Mouse (Mus musculus): Measurements from ENCODE around the gene Bbs10.

The Bbs10 gene

DNA sequence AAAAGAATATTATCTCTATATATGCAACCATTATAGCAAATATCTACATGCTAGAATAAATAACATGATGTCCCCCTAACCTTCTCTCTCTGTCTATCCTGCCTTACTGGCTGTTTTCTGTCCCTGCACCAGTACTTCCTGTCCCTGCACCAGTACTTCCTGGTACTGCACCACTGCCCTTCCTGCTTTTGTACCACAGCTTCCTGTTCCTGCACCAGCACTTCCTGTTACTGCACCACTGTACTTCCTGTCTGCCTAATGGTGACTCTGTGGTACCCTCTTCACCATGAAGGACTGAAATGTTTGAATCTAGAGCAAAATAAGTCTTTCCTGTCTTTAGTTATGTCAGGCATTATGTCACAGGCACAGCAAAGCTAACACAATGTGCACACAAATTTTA lies 22.1 kb downstream of the Bbs10 start:
- no peak for DNase-seq (ENCODE audit: low spot score)

GRCm38 (mm10) chr10:111327957-111328356 lies 29.5 kb downstream of the Bbs10 start:
- no peak for DNase-seq (ENCODE audit: low spot score)

- no peak for DNase-seq (ENCODE audit: low spot score)
Measured at GRCm38 (mm10) chr10:111329326-111329725, 30.8 kb downstream of the Bbs10 start.

- DNase-seq (ENCODE audit: low spot score), result no peak
Measured at GRCm38 (mm10) chr10:111334902-111335301, 36.4 kb downstream of the Bbs10 start.

DNA sequence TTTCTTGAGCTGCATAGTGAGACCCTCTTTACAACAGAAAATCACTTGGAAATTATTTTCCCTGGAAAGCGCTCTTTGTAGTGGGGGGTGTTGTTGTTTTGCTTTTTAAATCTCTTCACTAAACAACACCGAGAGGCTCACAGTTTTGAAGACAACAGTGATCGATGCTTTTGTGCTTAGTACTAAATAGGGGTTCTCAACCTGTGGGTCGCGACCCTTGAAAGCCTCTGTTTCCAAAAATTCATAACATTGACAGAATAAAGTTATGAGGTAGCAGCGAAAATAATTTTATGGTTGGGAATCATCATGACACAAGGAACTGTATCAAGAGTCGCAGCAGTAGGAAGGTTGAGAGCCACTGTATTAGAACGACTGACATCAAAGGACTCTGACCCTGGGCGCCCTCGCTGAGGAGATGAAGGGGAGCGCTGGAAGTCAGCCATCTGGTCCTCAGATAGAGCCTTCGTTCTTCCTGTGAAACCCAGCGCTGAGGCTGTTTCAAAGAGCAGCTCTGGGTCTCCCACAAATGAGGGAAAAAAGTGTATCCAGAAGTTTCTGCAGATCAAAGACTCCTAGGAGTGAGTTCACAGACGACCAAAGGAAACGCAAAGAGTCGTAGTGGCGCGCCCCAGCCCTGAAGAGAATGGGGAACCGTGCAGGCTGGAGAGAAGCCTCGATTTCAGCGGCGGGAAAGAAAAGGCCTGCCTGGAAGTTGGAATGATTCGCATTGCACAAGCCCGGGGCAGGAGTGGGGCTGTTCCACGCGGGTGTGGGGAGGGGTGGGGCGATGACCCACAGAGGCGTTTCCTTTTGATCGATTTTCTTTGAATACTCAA lies 37.3 kb downstream of the Bbs10 start:
- no peak for DNase-seq (ENCODE audit: low spot score)

DNA sequence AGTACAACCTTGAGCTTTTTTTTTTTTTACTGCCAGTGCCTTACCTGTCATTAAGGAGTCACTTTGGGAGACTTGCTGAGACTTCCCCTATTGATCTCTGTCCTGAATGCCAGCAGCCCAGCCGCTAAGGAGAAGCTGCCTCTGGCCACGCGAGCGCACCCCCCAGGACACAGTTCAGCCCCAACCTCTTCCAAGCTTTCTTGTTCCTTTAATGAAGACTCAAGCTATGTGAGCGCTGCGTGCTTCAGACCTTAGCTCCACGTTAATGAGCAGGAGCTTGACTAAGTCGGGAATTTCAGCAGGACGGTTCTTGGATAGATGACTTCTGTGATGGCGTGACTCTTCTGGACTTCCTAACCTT lies 37.9 kb downstream of the Bbs10 start:
- DNase-seq (ENCODE audit: low spot score), result no peak

GRCm38 (mm10) chr10:111339296-111339695 lies 40.8 kb downstream of the Bbs10 start:
- no peak for DNase-seq (ENCODE audit: low spot score)

- DNase-seq (ENCODE audit: low spot score), result no peak
Measured at GRCm38 (mm10) chr10:111341761-111342160, 43.3 kb downstream of the Bbs10 start.

DNA sequence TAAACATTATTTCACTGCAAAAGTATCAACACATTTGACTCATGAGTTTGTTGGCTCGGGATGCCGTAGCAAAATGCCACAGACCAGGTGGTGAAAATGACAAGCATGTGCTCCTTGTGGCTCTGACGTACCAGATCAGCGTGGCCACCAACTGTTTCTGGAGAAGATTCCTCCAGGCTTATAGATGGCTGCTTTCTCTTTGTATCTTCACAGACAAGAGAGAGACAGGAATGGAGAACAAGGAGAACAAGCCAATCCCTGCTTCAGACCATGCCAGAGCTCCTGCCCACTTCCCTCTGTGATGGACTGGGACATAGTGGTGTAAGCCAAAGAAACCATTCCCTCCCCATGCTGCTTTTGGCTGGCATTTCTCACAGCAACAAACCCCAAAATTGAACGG lies 45.1 kb downstream of the Bbs10 start:
- no peak for DNase-seq (ENCODE audit: low spot score)

- DNase-seq (ENCODE audit: low spot score), result no peak
Measured at GRCm38 (mm10) chr10:111348263-111348662, 49.8 kb downstream of the Bbs10 start.

Data from c-Kit-positive CD71-positive TER-119-positive erythroid progenitor cells, embryonic 14.5 days (primary cell).